Mouse (Mus musculus): ENCODE measurements around the gene Ece1.

DNA sequence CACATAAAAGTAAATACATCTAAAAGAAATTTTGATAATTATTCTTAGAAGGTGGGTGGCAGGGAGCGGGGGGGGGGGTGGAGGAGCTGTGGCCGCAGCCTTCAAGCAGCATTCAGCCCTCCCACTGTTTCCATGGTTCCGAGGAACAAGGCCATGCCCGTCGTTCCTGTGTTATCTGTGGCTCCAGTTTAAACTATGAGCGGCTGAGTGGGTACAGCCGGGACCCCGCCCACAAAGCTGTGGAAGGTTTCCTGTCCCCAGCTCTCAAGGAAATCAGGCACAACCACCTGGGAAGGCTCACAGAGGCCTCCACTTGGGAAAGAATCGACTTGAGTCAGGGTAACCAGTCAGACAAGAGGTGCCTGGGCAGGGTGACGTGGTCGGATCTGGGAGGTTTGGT lies 98.7 kb downstream of the Ece1 start:
- TF ChIP-seq CTCF (IDR thresholded peaks at IDR 0.05; ENCODE audit: low read depth, low read length) (no peak), TAL1 (conservative IDR thresholded peaks at IDR 0.05; ENCODE audit: low read depth, low read length) (no peak), GATA2 (IDR thresholded peaks at IDR 0.05; ENCODE audit: borderline replicate concordance, low read depth, low read length) (no peak), GATA1 (IDR thresholded peaks at IDR 0.05; ENCODE audit: borderline replicate concordance, low read length) (no peak), POLR2AphosphoS5 (IDR thresholded peaks at IDR 0.05; ENCODE audit: insufficient replicate concordance, low read depth, low read length) (no peak)

All from G1E (cell line).